Mouse (Mus musculus) urinary bladder, postnatal 14 days (tissue): ENCODE data around the gene Slc37a3.

Experiments used
- DNase-seq: peaks from one replicate; pipeline ENCODE4 v3.0.0; 2021; ENCODE audit warnings: low spot score

Gene Slc37a3

DNA sequence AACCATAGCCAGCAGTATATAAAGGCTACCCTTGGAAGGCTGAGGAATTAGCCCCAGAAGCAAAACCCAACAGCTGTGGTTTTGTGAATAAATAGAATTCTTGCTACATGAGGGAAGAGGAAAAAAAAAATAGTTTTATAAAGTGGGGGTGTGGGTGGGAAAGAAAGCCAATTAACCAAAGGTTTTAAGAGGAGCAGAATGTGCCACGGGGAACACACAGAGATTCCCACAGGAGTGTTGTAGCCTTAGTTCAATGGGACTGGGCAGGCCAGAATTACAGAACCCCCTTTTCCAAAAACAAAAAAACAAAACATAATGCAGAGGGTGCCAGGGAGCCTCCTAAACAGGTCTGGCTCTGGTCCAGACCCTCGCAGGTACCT, 58.9 kb downstream of the Slc37a3 start:
- DNase-seq = no peak

DNA sequence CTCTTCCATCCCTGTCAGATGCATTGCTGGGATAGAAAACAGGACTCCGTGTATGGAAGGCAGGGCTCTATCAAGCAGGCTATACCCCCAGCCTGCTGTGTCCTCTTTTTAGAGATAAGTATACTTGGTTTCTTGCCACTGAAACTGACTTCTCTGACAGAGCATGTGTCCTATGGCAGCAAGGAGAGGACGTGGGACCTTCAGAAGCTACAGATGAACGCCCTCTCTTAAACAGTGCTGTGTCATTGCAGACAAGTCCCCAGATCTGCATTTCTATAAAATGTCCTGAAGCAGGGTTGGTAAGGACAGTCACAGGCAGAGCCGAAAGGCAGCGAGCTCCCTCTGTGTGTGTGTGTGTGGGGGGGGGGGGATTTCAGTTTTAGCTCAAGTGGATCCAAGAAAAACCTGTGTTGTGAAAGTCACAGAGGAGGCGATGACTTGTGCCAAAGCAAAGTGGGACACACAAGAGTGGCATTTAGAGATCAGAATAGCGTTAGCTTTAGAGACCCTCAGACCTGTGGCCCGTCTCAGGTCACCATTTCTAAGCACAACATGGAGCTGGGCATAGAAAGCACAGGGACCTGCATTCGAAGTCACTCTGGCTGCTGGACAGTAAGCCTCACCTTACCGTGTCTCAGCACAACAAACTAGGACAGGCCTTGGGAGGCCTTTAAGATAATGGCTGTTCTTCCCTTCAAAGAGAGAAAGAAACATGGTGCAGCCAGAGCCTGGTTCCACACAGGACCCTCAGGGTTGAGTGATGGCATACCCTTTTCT, 59.4 kb downstream of the Slc37a3 start:
- DNase-seq = no peak

GRCm38 (mm10) chr6:39316089-39316488, 61.4 kb downstream of the Slc37a3 start:
- DNase-seq = no peak

DNA sequence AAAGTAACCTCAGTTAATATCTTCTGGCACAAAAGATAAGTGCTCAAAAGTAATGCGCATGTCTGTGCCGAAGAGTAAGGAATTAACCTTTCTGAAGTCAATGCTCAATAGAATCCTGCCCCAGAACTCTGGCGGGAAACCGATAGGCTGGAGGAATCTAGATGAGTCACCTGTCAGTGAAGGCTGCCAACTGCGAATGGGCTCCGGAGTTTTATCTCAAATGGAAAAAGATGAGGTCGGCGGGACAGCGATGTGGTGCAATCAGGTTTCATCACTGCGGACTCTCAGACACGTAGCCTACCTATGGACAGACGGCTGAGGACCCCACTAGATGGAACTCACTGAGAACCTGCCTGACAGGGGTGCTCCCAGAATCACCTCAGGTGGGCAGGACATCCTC, 63.0 kb downstream of the Slc37a3 start:
- DNase-seq = no peak

DNA sequence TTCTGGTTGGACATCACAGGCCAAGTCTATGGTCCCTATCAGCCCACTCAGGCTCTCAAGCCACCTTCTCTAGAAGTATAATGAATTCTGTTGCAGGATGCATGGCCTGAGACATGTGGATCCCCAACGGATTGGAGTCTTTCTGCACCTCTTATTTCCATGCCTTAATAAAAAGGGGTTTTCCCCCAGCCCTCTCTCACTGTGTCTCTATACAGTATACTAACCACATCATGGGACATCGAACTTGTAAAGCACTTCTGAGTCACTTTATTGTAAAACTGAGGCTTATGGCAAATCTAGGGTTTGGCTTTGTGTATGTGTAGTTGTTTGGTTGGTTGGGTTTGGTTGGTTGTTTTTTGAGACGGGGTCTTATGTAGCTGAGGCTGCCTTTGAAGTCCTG, 65.7 kb downstream of the Slc37a3 start:
- no peak for DNase-seq

- DNase-seq = no peak
Measured at GRCm38 (mm10) chr6:39304371-39304874, 73.1 kb downstream of the Slc37a3 start.

GRCm38 (mm10) chr6:39301484-39301883, 76.0 kb downstream of the Slc37a3 start:
- peak; percentile 58 for DNase-seq

- no peak for DNase-seq
Measured at GRCm38 (mm10) chr6:39297079-39297478, 80.4 kb downstream of the Slc37a3 start.

- DNase-seq = no peak
Measured at GRCm38 (mm10) chr6:39296474-39296873, 81.0 kb downstream of the Slc37a3 start.

GRCm38 (mm10) chr6:39295727-39296411, 81.6 kb downstream of the Slc37a3 start:
- DNase-seq = peak; percentile 34

DNA sequence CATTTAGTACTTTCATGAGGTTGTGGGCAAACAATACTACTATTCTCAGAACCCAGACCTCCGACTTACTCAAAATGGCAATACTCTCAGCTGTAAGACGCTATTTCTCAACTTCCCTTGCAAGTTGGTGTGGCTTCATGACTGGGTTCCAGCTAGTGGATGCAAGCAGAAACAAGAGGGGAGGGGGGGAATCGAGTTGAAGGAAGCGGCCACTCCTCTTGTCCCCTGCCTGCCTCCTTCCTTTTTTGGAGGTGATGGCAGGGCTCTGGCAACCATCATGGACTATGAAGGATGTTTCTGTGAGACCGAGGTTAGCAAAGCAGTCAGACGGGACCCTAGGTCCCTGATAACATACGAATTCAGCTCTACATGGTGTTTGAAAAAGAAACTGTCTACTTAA, 87.8 kb downstream of the Slc37a3 start:
- no peak for DNase-seq

GRCm38 (mm10) chr6:39287782-39288181, 89.7 kb downstream of the Slc37a3 start:
- no peak for DNase-seq

- DNase-seq = no peak
Measured at GRCm38 (mm10) chr6:39286732-39287083, 90.8 kb downstream of the Slc37a3 start.

- DNase-seq = peak; percentile 42
Measured at GRCm38 (mm10) chr6:39286053-39286731, 91.3 kb downstream of the Slc37a3 start.

DNA sequence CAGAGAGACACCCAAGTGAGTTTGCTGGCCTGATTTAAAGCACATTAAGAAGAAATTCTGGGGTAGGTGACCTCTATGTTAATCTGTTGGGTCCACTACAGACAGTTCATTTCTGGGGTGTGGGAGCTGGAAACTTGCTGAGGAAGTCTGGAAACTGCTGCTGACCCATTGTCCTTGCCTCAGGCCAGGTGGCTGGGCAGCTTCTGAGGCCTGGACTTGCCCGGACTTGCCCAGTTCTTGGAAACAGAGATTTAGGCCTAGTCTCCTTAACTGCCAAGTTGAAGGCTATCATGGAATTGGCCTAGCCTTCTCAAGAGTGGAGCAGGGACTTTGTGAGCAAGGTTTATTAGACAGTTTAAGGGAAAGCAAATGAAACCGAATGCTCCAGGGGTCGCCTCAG, 92.6 kb downstream of the Slc37a3 start:
- no peak for DNase-seq
